ENCODE assay signal across 18 mouse cellular contexts in the genomic region with DNA sequence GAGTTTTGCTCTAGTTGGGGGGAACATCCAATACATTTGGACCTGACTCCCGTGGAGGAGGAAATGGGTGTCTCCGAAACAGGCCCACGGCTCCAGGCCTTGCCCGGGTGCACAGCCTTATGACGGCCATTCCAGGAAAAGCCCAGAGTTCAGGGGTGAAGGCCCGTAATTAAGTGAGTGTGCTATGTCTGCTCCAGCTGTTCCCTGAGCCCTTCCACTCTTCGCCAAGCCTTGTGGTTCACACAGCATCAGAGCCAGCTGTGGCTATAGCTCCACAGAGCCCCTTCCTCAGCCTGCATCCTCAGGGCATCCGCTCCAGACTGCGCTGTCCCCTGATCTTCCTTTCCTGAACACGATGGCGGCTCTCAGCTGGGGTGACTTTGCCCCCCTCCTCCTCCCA.
DNase-seq lines count a peak whose midpoint lies in the region; ATAC-seq and TF ChIP-seq lines count a peak whose summit lies in the region.
"Had no signal": no experiment of that assay in that cellular context is flagged by ENCODE, and none has a peak within 500 bp of the region (broad histone marks: within the 10 kb centered on the region; RNA-seq: fewer than 3 reads in every experiment).

No protein-coding gene starts in this region.

- no peak overlapping the region; the same call in 1 of the 2 replicates for H3K27ac ChIP-seq in kidney, postnatal 0 days
- H3K27ac ChIP-seq in spleen, adult 2 months (ENCODE audit: insufficient read depth, low read length), result peak overlapping the region; percentile 24; the same call in 1 of the 2 replicates
- H3K27ac ChIP-seq in limb, embryonic 11.5 days (replicated peaks; ENCODE audit: low read depth, low read length), result no peak overlapping the region
- no peak overlapping the region for H3K27ac ChIP-seq in forebrain, embryonic 15.5 days (replicated peaks)
- H3K27ac ChIP-seq: forebrain, embryonic 13.5 days; hindbrain, embryonic 13.5 days; midbrain, embryonic 15.5 days; neural tube, embryonic 12.5 days had no signal

- H3K4me2 ChIP-seq in kidney, postnatal 0 days (ENCODE audit: low read length), result no peak overlapping the region
- no peak overlapping the region for H3K4me2 ChIP-seq in limb, embryonic 11.5 days (ENCODE audit: low read depth, severe bottlenecking)
- no peak overlapping the region for H3K4me2 ChIP-seq in forebrain, embryonic 15.5 days (replicated peaks)
- H3K4me2 ChIP-seq: forebrain, embryonic 13.5 days; hindbrain, embryonic 13.5 days; midbrain, embryonic 15.5 days; neural tube, embryonic 12.5 days had no signal

- no peaks in the 10 kb centered on the region for H3K9me3 ChIP-seq in kidney, postnatal 0 days (replicated peaks; ENCODE audit: low read length)
- no peaks in the 10 kb centered on the region for H3K9me3 ChIP-seq in limb, embryonic 11.5 days (ENCODE audit: control insufficient read depth, low read length)
- H3K9me3 ChIP-seq in forebrain, embryonic 15.5 days, result no peaks in the 10 kb centered on the region
- H3K9me3 ChIP-seq: forebrain, embryonic 13.5 days; G1E; hindbrain, embryonic 13.5 days; midbrain, embryonic 15.5 days had no signal

- no peak for ATAC-seq in kidney, postnatal 0 days (replicated peaks; ENCODE audit: low FRiP score, low read depth)
- 0 out of 2 replicates have a peak, but pooled peaks have one; percentile 20 for ATAC-seq in limb, embryonic 11.5 days (ENCODE audit: insufficient number of reproducible peaks, low FRiP score, low TSS enrichment, low read depth)
- no peak for ATAC-seq in forebrain, embryonic 15.5 days (replicated peaks)
- ATAC-seq: forebrain, embryonic 13.5 days; intestine, embryonic 16.5 days; midbrain, embryonic 15.5 days had no signal

- no peak for TF ChIP-seq CTCF in kidney, postnatal 0 days (IDR thresholded peaks at IDR 0.05; ENCODE audit: low read depth)
- TF ChIP-seq CTCF in spleen, adult 2 months (IDR thresholded peaks at IDR 0.05; ENCODE audit: extremely low read depth, insufficient read depth, insufficient read length, insufficient replicate concordance), result no peak

- WGBS in kidney, postnatal 0 days, result 33% methylated on average over 11 of the region's 11 CpGs
- 64% methylated on average over 11 of the region's 11 CpGs for WGBS in spleen, adult 2 months
- WGBS in limb, embryonic 11.5 days, result 34% methylated on average over 11 of the region's 11 CpGs
- WGBS in forebrain, embryonic 15.5 days, result 91% methylated on average over 11 of the region's 11 CpGs

- peaks cover 28% of the 10 kb centered on the region for H3K4me1 ChIP-seq in kidney, postnatal 0 days (replicated peaks; ENCODE audit: insufficient read depth, low read length)
- no peaks in the 10 kb centered on the region; the same call in 1 of the 2 replicates for H3K4me1 ChIP-seq in spleen, adult 2 months (ENCODE audit: control insufficient read depth, insufficient read depth, insufficient read length)
- H3K4me1 ChIP-seq in limb, embryonic 11.5 days (ENCODE audit: control insufficient read depth, insufficient read depth, low read length), result peaks cover 23% of the 10 kb centered on the region
- H3K4me1 ChIP-seq in forebrain, embryonic 15.5 days, result peaks cover 19% of the 10 kb centered on the region

- peak; percentile 76 for DNase-seq in kidney, postnatal 0 days (ENCODE audit: low spot score)
- DNase-seq in kidney, adult 18-20 months, result no peak
- no peak for DNase-seq in spleen, adult 2 months (ENCODE audit: low read depth in 1 of 2, low spot score in 2 of 2)
- DNase-seq in spleen, adult 18-20 months, result no peak
- peak; percentile 56 for DNase-seq in limb, embryonic 11.5 days (ENCODE audit: low spot score)
- peak; percentile 61 to 86 for DNase-seq in lung, postnatal 4 days
- DNase-seq: adrenal gland, adult 2 months; cerebellum, adult 11-12 months; heart, adult 18-20 months; layer of hippocampus, adult 9-11 months; liver had no signal

- no peaks in the 10 kb centered on the region for H3K27me3 ChIP-seq in kidney, postnatal 0 days (ENCODE audit: insufficient read depth, low read length)
- H3K27me3 ChIP-seq in spleen, adult 2 months (ENCODE audit: control insufficient read depth, insufficient read depth, low read length), result no peaks in the 10 kb centered on the region
- H3K27me3 ChIP-seq in limb, embryonic 11.5 days (ENCODE audit: control insufficient read depth, insufficient read depth, low read length), result no peaks in the 10 kb centered on the region
- H3K27me3 ChIP-seq in forebrain, embryonic 15.5 days, result no peaks in the 10 kb centered on the region
- H3K27me3 ChIP-seq: forebrain, embryonic 13.5 days; hindbrain, embryonic 13.5 days; midbrain, embryonic 15.5 days; neural tube, embryonic 12.5 days had no signal

- H3K36me3 ChIP-seq in kidney, postnatal 0 days (ENCODE audit: insufficient read depth, low read length), result no peaks in the 10 kb centered on the region
- H3K36me3 ChIP-seq in spleen, adult 2 months (ENCODE audit: control insufficient read depth, insufficient read depth, low read length), result no peaks in the 10 kb centered on the region
- no peaks in the 10 kb centered on the region for H3K36me3 ChIP-seq in limb, embryonic 11.5 days (ENCODE audit: control insufficient read depth, insufficient read depth, low read length)
- no peaks in the 10 kb centered on the region for H3K36me3 ChIP-seq in forebrain, embryonic 15.5 days
- H3K36me3 ChIP-seq: G1E; hindbrain, embryonic 13.5 days; midbrain, embryonic 15.5 days; neural tube, embryonic 12.5 days had no signal

- no peak overlapping the region for H3K4me3 ChIP-seq in kidney, postnatal 0 days (replicated peaks; ENCODE audit: low read depth, low read length)
- no peak overlapping the region for H3K4me3 ChIP-seq in spleen, adult 2 months (ENCODE audit: extremely low read depth, insufficient read depth, insufficient read length)
- no peak overlapping the region for H3K4me3 ChIP-seq in limb, embryonic 11.5 days (ENCODE audit: low read depth, low read length)
- no peak overlapping the region for H3K4me3 ChIP-seq in forebrain, embryonic 15.5 days
- H3K4me3 ChIP-seq: forebrain, embryonic 13.5 days; hindbrain, embryonic 13.5 days; midbrain, embryonic 15.5 days; neural tube, embryonic 12.5 days had no signal

- H3K9ac ChIP-seq in kidney, postnatal 0 days (ENCODE audit: low read depth, low read length), result no peak overlapping the region
- no peak overlapping the region for H3K9ac ChIP-seq in limb, embryonic 11.5 days (ENCODE audit: low read length)
- H3K9ac ChIP-seq in forebrain, embryonic 15.5 days (replicated peaks), result no peak overlapping the region
- H3K9ac ChIP-seq: forebrain, embryonic 13.5 days; hindbrain, embryonic 13.5 days; midbrain, embryonic 15.5 days; neural tube, embryonic 12.5 days had no signal

- no peak for TF ChIP-seq POLR2A in spleen, adult 2 months (IDR thresholded peaks at IDR 0.05; ENCODE audit: low read depth, low read length)

Comparison
In these comparisons a context has a peak if more than half of its experiments do, and no peak if none do; other contexts are left out.
1. DNase-seq: peak in kidney, postnatal 0 days (single experiment), limb, embryonic 11.5 days (single experiment) and lung, postnatal 4 days (2 of 2); none in kidney, adult 18-20 months (single experiment), spleen, adult 2 months (0 of 2) and spleen, adult 18-20 months (0 of 2).